Mouse (Mus musculus) NIH3T3 (cell line): ENCODE results near the gene D8Ertd738e.

Experiments used
- DNase-seq: peaks from one replicate; pipeline ENCODE4 v3.0.0-alpha.2; 2012; ENCODE audit warnings: low read depth

D8Ertd738e gene

DNA sequence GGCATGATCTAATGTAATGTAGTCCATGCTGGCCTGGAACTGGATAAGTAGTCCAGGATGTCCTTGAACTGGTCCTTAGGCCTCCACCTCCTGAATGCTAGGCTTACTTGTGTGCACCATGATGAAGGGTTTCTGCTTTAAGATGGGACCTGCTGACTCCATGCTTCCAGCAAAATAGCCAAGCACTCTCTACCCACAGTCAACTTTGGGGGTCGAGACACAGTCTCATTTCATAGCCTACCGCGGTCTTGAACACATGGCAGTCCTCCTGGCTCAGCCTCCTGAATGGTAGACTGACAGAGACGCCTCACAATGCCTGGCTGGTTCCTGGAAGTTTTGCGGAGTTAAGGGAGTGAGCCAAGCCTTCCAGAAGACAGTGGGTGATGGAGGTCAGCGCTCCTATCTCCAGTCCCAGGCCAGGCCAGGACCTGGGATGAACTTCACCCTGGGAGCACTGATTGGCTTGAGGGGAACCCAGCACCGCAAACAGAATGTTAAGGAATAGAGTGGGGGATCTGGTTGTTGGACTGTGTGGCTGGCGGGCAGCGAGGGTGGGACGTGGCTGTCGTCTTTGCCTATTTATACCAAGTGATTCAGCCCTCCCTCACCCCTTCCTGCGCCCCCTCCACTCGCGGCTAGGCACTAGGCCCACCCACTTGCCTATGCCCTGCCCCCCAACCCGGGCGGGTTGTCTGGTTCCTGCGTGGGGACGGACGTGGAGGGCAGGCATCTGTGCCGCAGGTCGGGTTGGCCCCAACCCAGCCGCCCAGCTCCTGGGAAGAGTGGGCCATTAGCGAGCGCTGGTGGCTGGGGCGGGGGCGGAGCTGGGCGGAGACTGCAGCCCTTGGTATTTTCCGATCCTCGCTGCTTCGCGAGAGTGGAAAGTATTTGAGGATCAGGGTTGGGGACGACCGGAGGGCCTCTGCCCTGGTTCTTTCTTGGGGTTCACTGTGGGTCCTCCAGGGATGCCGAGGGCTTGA lies 46.3 kb downstream of the D8Ertd738e start:
- peak; percentile 85 for DNase-seq

GRCm38 (mm10) chr8:84202466-84202865 lies 47.1 kb downstream of the D8Ertd738e start:
- peak; percentile 87 for DNase-seq

DNA sequence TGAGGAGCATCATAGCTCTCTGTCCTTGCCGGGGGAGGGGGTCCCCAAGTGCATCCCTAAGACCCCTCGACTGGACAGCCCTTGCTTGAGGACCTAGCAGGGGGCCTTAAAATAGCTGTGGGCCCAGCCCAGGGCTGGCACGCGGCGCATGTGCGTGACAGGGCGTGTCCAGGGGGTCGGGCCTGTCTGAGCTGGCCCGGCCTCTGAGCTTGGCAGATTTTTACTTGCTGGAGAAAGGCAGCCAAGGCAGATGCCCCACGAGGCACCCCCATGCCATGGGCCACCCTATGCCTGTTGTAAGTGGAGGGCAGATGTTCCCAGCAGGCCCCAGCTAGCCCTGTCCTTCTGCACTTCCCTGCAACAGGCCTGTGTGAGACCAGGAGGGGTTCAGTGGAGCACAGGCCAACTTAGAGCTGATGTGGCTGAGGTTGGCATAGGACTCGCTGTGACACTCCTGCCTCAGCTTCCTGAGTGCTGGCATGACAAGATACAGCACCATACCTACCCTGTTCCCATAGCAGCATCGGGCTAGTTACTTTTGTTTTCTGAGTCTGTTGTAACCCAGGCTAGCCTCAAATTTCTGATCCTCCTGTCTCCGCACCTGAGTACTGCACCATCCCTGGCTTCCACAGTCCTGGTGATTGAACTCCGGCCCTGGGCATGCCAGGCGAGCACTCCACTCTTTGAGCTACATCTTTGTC lies 47.8 kb downstream of the D8Ertd738e start:
- DNase-seq: peak; percentile 88

GRCm38 (mm10) chr8:84200652-84201544 lies 48.6 kb downstream of the D8Ertd738e start:
- peak; percentile 93 for DNase-seq

- DNase-seq: peak; percentile 46
These were observed 49.4 kb downstream of the D8Ertd738e start for GRCm38 (mm10) chr8:84200126-84200555.

GRCm38 (mm10) chr8:84199348-84200125 lies 50.0 kb downstream of the D8Ertd738e start:
- no peak for DNase-seq

DNA sequence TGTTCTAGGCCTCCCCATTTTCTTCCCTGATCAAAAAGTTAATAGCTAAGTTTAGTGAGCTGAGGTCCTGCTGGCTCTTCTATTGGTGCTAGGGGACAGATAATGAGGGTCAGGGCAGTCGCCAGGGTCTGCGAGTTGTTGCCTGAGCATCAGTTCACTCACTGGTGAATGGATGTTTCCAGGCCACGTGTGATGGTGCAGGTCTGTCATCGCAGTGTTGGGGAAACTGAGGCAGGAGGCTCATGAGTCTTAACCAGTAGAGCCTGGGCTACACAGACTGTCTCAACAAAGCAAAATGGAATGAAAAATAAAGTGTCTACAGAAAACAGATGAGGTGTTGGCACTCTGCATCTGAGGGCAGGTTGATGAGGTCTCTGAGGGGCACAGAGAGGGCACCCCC lies 50.6 kb downstream of the D8Ertd738e start:
- no peak for DNase-seq

DNA sequence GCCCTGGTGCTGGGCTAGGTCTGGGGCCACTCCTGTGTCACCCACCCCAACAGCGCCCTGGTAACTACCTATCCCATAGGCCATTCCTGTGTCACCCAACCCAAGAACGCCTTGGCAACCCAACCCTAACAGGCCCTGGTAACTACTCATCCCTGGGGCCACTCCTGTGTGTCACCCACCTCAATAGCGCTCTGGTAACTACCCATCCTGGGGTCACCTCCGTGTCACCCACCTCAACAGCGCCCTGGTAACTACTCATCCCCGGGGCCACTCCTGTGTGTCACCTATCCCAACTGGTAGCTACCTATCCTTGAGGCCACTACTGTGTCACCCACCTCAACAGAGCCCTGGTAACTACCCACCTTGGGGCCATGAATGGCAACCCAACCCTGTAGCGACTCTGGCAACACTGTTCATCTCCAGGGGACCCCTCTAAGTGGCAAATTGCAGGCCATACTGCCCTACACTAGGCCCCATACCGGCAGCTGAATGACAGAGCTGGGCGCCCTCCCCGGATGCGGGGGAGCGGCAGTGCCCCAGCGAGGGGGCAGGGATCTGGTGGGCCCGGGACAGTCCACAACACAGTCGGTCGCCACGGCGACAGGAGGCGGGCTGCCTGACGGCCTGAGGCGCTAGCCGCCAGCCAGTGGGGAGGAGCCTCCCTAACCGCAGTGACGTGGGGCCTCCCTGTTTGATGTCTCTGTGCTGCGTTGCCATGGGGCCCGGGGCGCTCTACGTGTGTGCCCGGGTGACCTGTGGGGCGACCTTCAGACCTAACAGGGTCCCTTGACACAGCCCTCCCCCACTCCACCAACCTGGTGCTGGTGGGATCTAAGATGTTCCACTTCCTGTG lies 51.4 kb downstream of the D8Ertd738e start:
- peak; percentile 97 for DNase-seq

- DNase-seq: peak; percentile 97
These were observed 52.2 kb downstream of the D8Ertd738e start for GRCm38 (mm10) chr8:84197141-84197921.
